14 mouse cellular contexts compared by ENCODE assay signal in the genomic region with DNA sequence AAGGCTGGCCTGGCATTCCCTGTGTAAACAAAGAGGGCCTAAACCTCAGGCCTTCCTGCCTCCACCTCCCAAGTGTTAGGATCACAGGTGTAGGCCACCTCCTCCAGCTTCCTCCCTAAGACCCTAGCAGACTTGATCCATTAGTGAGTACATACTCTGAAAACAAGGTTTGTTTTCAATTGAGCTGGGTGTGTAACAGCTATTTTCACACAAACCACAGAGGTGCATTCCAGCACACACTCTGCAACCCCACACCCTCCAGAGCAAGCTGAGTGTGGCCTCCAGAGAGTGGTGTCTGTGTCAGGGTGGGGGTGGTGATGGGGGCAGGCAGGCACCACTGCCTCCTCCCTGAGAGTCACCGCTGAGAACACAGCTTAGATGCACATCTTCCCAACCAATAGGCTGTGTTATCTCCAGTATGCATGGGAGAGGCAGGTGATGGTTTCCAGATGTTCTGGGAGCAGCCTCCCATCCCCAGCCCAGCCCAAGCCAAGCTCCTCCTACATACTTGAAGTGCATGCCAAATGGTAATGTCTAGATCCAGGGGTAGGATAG. TPM values are rescaled to one million over a fixed set of nuclear protein-coding genes. Genes with fewer than 3 reads are reported as not detected.
DNase-seq lines count a peak whose midpoint lies in the region; ATAC-seq and TF ChIP-seq lines count a peak whose summit lies in the region.
"Had no signal": no experiment of that assay in that cellular context is flagged by ENCODE, and none has a peak within 500 bp of the region (broad histone marks: within the 10 kb centered on the region; RNA-seq: fewer than 3 reads in every experiment).

No protein-coding gene starts in this region.

- no peaks in the 10 kb centered on the region for H3K36me3 ChIP-seq in heart, embryonic 11.5 days (ENCODE audit: control insufficient read depth, insufficient read depth, low read length)
- H3K36me3 ChIP-seq in lung, postnatal 0 days (ENCODE audit: insufficient read depth, low read length): no peaks in the 10 kb centered on the region
- H3K36me3 ChIP-seq in intestine, embryonic 16.5 days (ENCODE audit: control insufficient read depth, insufficient read depth, low read length): no peaks in the 10 kb centered on the region
- H3K36me3 ChIP-seq in stomach, embryonic 15.5 days: no peaks in the 10 kb centered on the region
- H3K36me3 ChIP-seq: forebrain, embryonic 15.5 days; midbrain, embryonic 10.5 days had no signal

- no peak overlapping the region for H3K4me3 ChIP-seq in heart, embryonic 11.5 days (ENCODE audit: low read depth, low read length)
- H3K4me3 ChIP-seq in lung, postnatal 0 days (ENCODE audit: low read depth, low read length): no peak overlapping the region
- no peak overlapping the region for H3K4me3 ChIP-seq in intestine, embryonic 16.5 days (ENCODE audit: low read length)
- H3K4me3 ChIP-seq in stomach, embryonic 15.5 days (replicated peaks): no peak overlapping the region
- H3K4me3 ChIP-seq: forebrain, embryonic 15.5 days; left cerebral cortex, adult 2 months; midbrain, embryonic 10.5 days had no signal

- H3K9me3 ChIP-seq in heart, embryonic 11.5 days (replicated peaks; ENCODE audit: control insufficient read depth, low read length): no peaks in the 10 kb centered on the region
- H3K9me3 ChIP-seq in lung, postnatal 0 days (ENCODE audit: low read length): no peaks in the 10 kb centered on the region
- no peaks in the 10 kb centered on the region for H3K9me3 ChIP-seq in intestine, embryonic 16.5 days (ENCODE audit: control insufficient read depth, low read length)
- H3K9me3 ChIP-seq in stomach, embryonic 15.5 days: no peaks in the 10 kb centered on the region
- H3K9me3 ChIP-seq: forebrain, embryonic 15.5 days; midbrain, embryonic 10.5 days had no signal

- H3K27me3 ChIP-seq in heart, embryonic 11.5 days (ENCODE audit: control insufficient read depth, insufficient read depth, low read length): no peaks in the 10 kb centered on the region
- no peaks in the 10 kb centered on the region for H3K27me3 ChIP-seq in lung, postnatal 0 days (replicated peaks; ENCODE audit: insufficient read depth, low read length)
- no peaks in the 10 kb centered on the region for H3K27me3 ChIP-seq in intestine, embryonic 16.5 days (replicated peaks; ENCODE audit: control insufficient read depth, insufficient read depth, low read length)
- no peaks in the 10 kb centered on the region for H3K27me3 ChIP-seq in stomach, embryonic 15.5 days (replicated peaks)
- H3K27me3 ChIP-seq: forebrain, embryonic 15.5 days had no signal

- peak; percentile 66; the same call in 1 of the 2 replicates for ATAC-seq in heart, embryonic 11.5 days (replicated peaks; ENCODE audit: insufficient number of reproducible peaks, low FRiP score, low TSS enrichment)
- peak; percentile 15; the same call in 1 of the 2 replicates for ATAC-seq in lung, postnatal 0 days
- ATAC-seq in intestine, embryonic 16.5 days: peak; percentile 6
- ATAC-seq in stomach, embryonic 15.5 days (ENCODE audit: insufficient read depth, low FRiP score, low read depth): peak; percentile 24; the same call in 1 of the 2 replicates
- ATAC-seq in granulocyte monocyte progenitor cell, adult 5-6 weeks (replicated peaks; ENCODE audit: poor library complexity, severe bottlenecking): no peak
- ATAC-seq: forebrain, embryonic 15.5 days; hindbrain, postnatal 0 days had no signal

- intact Hi-C loops in heart, postnatal 36 days (cut with DNase I): no loop called here

- H3K27ac ChIP-seq in heart, embryonic 11.5 days (ENCODE audit: low read depth, low read length): peak overlapping the region; percentile 73
- peak overlapping the region; percentile 83 for H3K27ac ChIP-seq in lung, postnatal 0 days (ENCODE audit: low read length)
- peak overlapping the region; percentile 94 for H3K27ac ChIP-seq in intestine, embryonic 16.5 days (ENCODE audit: low read length)
- peak overlapping the region; percentile 97 for H3K27ac ChIP-seq in stomach, embryonic 15.5 days
- H3K27ac ChIP-seq: forebrain, embryonic 15.5 days; hindbrain, postnatal 0 days; left cerebral cortex, adult 2 months had no signal

- 5% methylated on average over 1 of the region's 1 CpGs for WGBS in heart, embryonic 11.5 days (ENCODE audit: insufficient replicate concordance)
- WGBS in lung, postnatal 0 days: 29% methylated on average over 1 of the region's 1 CpGs
- WGBS in intestine, embryonic 16.5 days: 35% methylated on average over 1 of the region's 1 CpGs
- WGBS in stomach, embryonic 15.5 days: 7% methylated on average over 1 of the region's 1 CpGs

- no peak for TF ChIP-seq CTCF in lung, postnatal 0 days (IDR thresholded peaks at IDR 0.05)

- no peak for DNase-seq in heart, postnatal 36 days
- DNase-seq in lung, postnatal 0 days (ENCODE audit: low spot score): no peak
- DNase-seq in lung, postnatal 10 days: no peak
- no peak for DNase-seq in spleen, postnatal 10 days (ENCODE audit: low spot score in 2 of 2)
- DNase-seq: cerebellum, adult 11-12 months had no signal

- no peak overlapping the region for H3K9ac ChIP-seq in heart, embryonic 11.5 days (ENCODE audit: low read depth, low read length)
- no peak overlapping the region for H3K9ac ChIP-seq in lung, postnatal 0 days (replicated peaks; ENCODE audit: low read depth)
- no peak overlapping the region for H3K9ac ChIP-seq in intestine, embryonic 16.5 days (ENCODE audit: low read depth, low read length)
- no peak overlapping the region for H3K9ac ChIP-seq in stomach, embryonic 15.5 days
- H3K9ac ChIP-seq: forebrain, embryonic 15.5 days had no signal

- H3K4me1 ChIP-seq in heart, embryonic 11.5 days (ENCODE audit: control insufficient read depth, insufficient read depth, low read length): peaks cover 44% of the 10 kb centered on the region
- peaks cover 28% of the 10 kb centered on the region for H3K4me1 ChIP-seq in lung, postnatal 0 days (ENCODE audit: insufficient read depth, low read depth, low read length)
- H3K4me1 ChIP-seq in intestine, embryonic 16.5 days (ENCODE audit: control insufficient read depth, insufficient read depth, low read length): peaks cover 45% of the 10 kb centered on the region
- H3K4me1 ChIP-seq in stomach, embryonic 15.5 days: peaks cover 42% of the 10 kb centered on the region

- H3K4me2 ChIP-seq in heart, embryonic 11.5 days: no peak overlapping the region
- H3K4me2 ChIP-seq in lung, postnatal 0 days (replicated peaks; ENCODE audit: low read depth, low read length): no peak overlapping the region
- no peak overlapping the region for H3K4me2 ChIP-seq in intestine, embryonic 16.5 days (ENCODE audit: low read depth, low read length)
- no peak overlapping the region for H3K4me2 ChIP-seq in stomach, embryonic 15.5 days
- H3K4me2 ChIP-seq: forebrain, embryonic 15.5 days had no signal

- no peak for TF ChIP-seq EP300 in lung, postnatal 0 days (IDR thresholded peaks at IDR 0.05)

RNA-seq across cellular contexts. Expression of a gene that starts 28.1 kb away (rescaled TPM):
- polyA plus RNA-seq in heart, embryonic 11.5 days (2014; fragmentation: Nextera tagmentation; extraction: Ambion mirVana): 1,282 and 1,314 TPM in 2 replicates
- 1,000 to 10,000 TPM; 1,342 to 1,403 TPM for total RNA-seq in heart, postnatal 36 days (2021)
- 400 and 463 TPM in 2 replicates for polyA plus RNA-seq in lung, postnatal 0 days (2015; fragmentation: Nextera tagmentation; extraction: Ambion mirVana)
- 900 and 957 TPM in 2 replicates for polyA plus RNA-seq in intestine, embryonic 16.5 days (2015; fragmentation: Nextera tagmentation; extraction: Ambion mirVana)
- 711 and 748 TPM in 2 replicates for polyA plus RNA-seq in stomach, embryonic 15.5 days (2015; fragmentation: Nextera tagmentation; extraction: Ambion mirVana)
- 630 and 670 TPM in 2 replicates for total RNA-seq in granulocyte monocyte progenitor cell, adult 5-6 weeks (2014; fragmentation: Nextera tagmentation)
- 410 and 442 TPM in 2 replicates for total RNA-seq in granulocyte monocyte progenitor cell, adult 5-6 weeks (2017)

RNA-seq across cellular contexts. Expression of a gene that starts 30.8 kb away (rescaled TPM):
- 15.8 and 16.5 TPM in 2 replicates for polyA plus RNA-seq in heart, embryonic 11.5 days (2014; fragmentation: Nextera tagmentation; extraction: Ambion mirVana)
- total RNA-seq in heart, postnatal 36 days (2021): 10 to 100 TPM; 19.7 to 20.3 TPM
- polyA plus RNA-seq in lung, postnatal 0 days (2015; fragmentation: Nextera tagmentation; extraction: Ambion mirVana): 21.8 and 22.7 TPM in 2 replicates
- polyA plus RNA-seq in intestine, embryonic 16.5 days (2015; fragmentation: Nextera tagmentation; extraction: Ambion mirVana): 5.6 and 7.9 TPM in 2 replicates
- 22.8 and 22.9 TPM in 2 replicates for polyA plus RNA-seq in stomach, embryonic 15.5 days (2015; fragmentation: Nextera tagmentation; extraction: Ambion mirVana)
- total RNA-seq in granulocyte monocyte progenitor cell, adult 5-6 weeks (2014; fragmentation: Nextera tagmentation): 11.2 and 11.4 TPM in 2 replicates
- total RNA-seq in granulocyte monocyte progenitor cell, adult 5-6 weeks (2017): 2.9 and 4.7 TPM in 2 replicates

RNA-seq across cellular contexts. Expression of a gene that starts 32.7 kb away (rescaled TPM):
- polyA plus RNA-seq in heart, embryonic 11.5 days (2014; fragmentation: Nextera tagmentation; extraction: Ambion mirVana): 0.23 and 0.31 TPM in 2 replicates
- total RNA-seq in heart, postnatal 36 days (2021): under 1 TPM in 1 of 2 experiments, not detected in 1; 0.33 TPM
- 0.02 and 0.05 TPM in 2 replicates for polyA plus RNA-seq in lung, postnatal 0 days (2015; fragmentation: Nextera tagmentation; extraction: Ambion mirVana)
- 0.20 and 0.24 TPM in 2 replicates for polyA plus RNA-seq in intestine, embryonic 16.5 days (2015; fragmentation: Nextera tagmentation; extraction: Ambion mirVana)
- polyA plus RNA-seq in stomach, embryonic 15.5 days (2015; fragmentation: Nextera tagmentation; extraction: Ambion mirVana): 0.23 and 0.27 TPM in 2 replicates
- not detected in 2 replicates for total RNA-seq in granulocyte monocyte progenitor cell, adult 5-6 weeks (2014; fragmentation: Nextera tagmentation)
- not detected in 2 replicates for total RNA-seq in granulocyte monocyte progenitor cell, adult 5-6 weeks (2017)

RNA-seq across cellular contexts. Expression of a gene that starts 42.4 kb away (rescaled TPM):
- polyA plus RNA-seq in heart, embryonic 11.5 days (2014; fragmentation: Nextera tagmentation; extraction: Ambion mirVana): 1.2 and 1.5 TPM in 2 replicates
- under 1 TPM in 1 of 2 experiments, not detected in 1; 0.65 TPM for total RNA-seq in heart, postnatal 36 days (2021)
- not detected in 2 replicates for polyA plus RNA-seq in lung, postnatal 0 days (2015; fragmentation: Nextera tagmentation; extraction: Ambion mirVana)
- polyA plus RNA-seq in intestine, embryonic 16.5 days (2015; fragmentation: Nextera tagmentation; extraction: Ambion mirVana): not detected in 2 replicates
- polyA plus RNA-seq in stomach, embryonic 15.5 days (2015; fragmentation: Nextera tagmentation; extraction: Ambion mirVana): not detected in 2 replicates
- not detected in 2 replicates for total RNA-seq in granulocyte monocyte progenitor cell, adult 5-6 weeks (2014; fragmentation: Nextera tagmentation)
- total RNA-seq in granulocyte monocyte progenitor cell, adult 5-6 weeks (2017): not detected in 2 replicates
- total RNA-seq: adrenal gland, adult 18-20 months had no signal
- polyA plus RNA-seq: forebrain, embryonic 15.5 days; hindbrain, postnatal 0 days; midbrain, embryonic 10.5 days had no signal
